Mouse (Mus musculus) testis, adult 2 months (tissue): ENCODE measurements around the gene Pou3f1.

ENCODE experiments used
- CTCF ChIP-seq: fragments of 200-500 bp; IDR thresholded peaks from 2 replicates; pipeline ENCODE4 v1.5.1; 2012; ENCODE audit warnings: low read depth, mild to moderate bottlenecking, inconsistent platforms, low read length, moderate library complexity; ENCODE audit not compliant: control insufficient read depth, insufficient read depth, insufficient replicate concordance
- POLR2A ChIP-seq: fragments of 200-500 bp; IDR thresholded peaks from 2 replicates; pipeline ENCODE4 v1.6.1; 2012; ENCODE audit warnings: low read depth, mild to moderate bottlenecking, inconsistent platforms, low read length, moderate library complexity; ENCODE audit not compliant: control insufficient read depth

DNA sequence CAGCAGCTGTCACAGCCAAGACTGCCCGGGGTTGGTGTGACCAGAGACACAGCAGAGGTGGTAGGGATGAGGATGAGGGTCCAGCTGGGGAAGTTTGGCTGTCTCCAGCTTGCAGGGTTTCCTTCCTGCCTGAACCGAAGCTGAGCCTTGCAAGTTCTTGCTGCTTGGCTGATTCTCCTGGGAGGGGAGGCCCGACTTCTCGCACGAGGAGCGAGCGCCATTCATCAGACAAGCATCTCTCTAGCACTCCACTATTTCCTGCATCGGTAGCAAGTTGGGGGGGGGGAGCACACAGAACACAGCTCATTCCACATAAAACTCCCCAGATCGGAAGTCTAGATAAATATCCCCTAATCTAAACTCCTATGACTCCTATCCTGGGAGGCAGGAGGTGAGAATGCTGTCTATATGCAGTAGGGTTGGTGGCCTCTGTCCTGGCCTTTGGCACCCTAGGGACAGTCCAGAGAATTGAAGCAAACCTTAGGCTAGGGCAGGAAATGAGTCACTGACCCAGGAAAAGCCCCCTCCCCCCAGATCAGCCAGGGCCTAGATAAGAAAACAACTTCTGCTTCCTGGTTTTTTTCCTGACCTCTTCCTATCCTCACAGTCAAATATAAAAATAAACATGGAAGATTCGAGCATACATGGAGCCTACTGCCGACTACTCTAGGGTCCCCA, 48.3 kb downstream of the Pou3f1 start:
- TF ChIP-seq CTCF, result no peak
- TF ChIP-seq POLR2A, result no peak
